Comparison of ENCODE assay signal across 19 mouse cellular contexts in the genomic region with DNA sequence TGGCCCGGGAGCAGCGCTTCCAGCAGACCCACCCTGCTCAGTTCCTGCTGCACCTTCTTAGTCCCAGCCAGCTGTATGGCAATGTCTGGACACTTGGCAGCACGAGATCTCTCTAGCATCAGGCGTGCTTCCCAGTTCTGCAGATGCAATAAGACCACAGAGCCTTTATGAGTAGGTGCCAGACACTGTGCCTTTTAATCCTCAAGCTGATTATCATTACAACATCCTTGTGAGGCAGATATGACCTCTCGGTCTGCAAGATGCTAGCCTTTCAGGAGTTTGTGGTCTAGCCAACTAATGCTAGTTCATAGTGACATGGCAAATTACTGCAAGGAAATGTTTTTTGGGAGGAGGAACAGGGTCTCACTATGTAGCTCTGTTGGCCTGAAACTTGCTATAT. TPM values are rescaled to one million over a fixed set of nuclear protein-coding genes. Genes with fewer than 3 reads are reported as not detected.
"Had no signal": no experiment of that assay in that cellular context is flagged by ENCODE, and none has a peak within 500 bp of the region (broad histone marks: within the 10 kb centered on the region; RNA-seq: fewer than 3 reads in every experiment).

No protein-coding gene starts in this region.

- H3K4me3 ChIP-seq: kidney, embryonic 15.5 days; left cerebral cortex, adult 2 months; lung, embryonic 15.5 days; midbrain, embryonic 10.5 days had no signal

- H3K9me3 ChIP-seq: kidney, embryonic 15.5 days; lung, embryonic 15.5 days; midbrain, embryonic 10.5 days had no signal

- DNase-seq: kidney, adult 11 months; kidney, adult 8-10 months; kidney, postnatal 10 days; kidney, postnatal 36 days; layer of hippocampus, postnatal 36 days; lung, adult 18-20 months; lung, postnatal 10 days; midbrain, embryonic 14.5 days; thymus, adult 2 months; thymus, postnatal 14 days; thymus, postnatal 4 days had no signal

- H3K27me3 ChIP-seq: kidney, embryonic 15.5 days; lung, embryonic 15.5 days had no signal

- H3K4me2 ChIP-seq: kidney, embryonic 15.5 days; lung, embryonic 15.5 days had no signal

- H3K36me3 ChIP-seq: lung, embryonic 15.5 days had no signal

- H3K27ac ChIP-seq: kidney, embryonic 15.5 days; left cerebral cortex, adult 2 months; liver, embryonic 14.5 days; lung, embryonic 15.5 days; macrophage; midbrain, embryonic 10.5 days; stomach, postnatal 0 days had no signal

- H3K9ac ChIP-seq: kidney, embryonic 15.5 days; liver, embryonic 14.5 days; lung, embryonic 15.5 days had no signal

- H3K4me1 ChIP-seq: lung, embryonic 15.5 days had no signal

RNA-seq across cellular contexts. Expression of gene Myh7b, which starts 43.3 kb away (rescaled TPM):
- total RNA-seq: liver, adult 2 months had no signal
- polyA plus RNA-seq: liver, adult 2 months; macrophage had no signal

RNA-seq across cellular contexts. Expression of gene Ggt7, which starts 49.7 kb away (rescaled TPM):
- polyA plus RNA-seq: macrophage had no signal
